Mouse (Mus musculus): Measurements from ENCODE around the gene Xk.
A peak's percentile ranks its signal among the peaks of the same experiment; 100 is the strongest.
"Not testable (repeated sequence)": the region's sequence is repeated elsewhere in the genome, so short reads cannot be mapped to it uniquely, and the experiment has no call there.

The Xk gene

GRCm38 (mm10) chrX:9327954-9328353, 55.4 kb downstream of the Xk start:
- DNase-seq: not testable (repeated sequence)

GRCm38 (mm10) chrX:9332366-9332962, 59.9 kb downstream of the Xk start:
- not testable (repeated sequence) for DNase-seq

GRCm38 (mm10) chrX:9333035-9333434, 60.5 kb downstream of the Xk start:
- peak; percentile 19 for DNase-seq

- DNase-seq: not testable (repeated sequence)
Measured at GRCm38 (mm10) chrX:9334996-9335395, 62.4 kb downstream of the Xk start.

- not testable (repeated sequence) for DNase-seq
Measured at GRCm38 (mm10) chrX:9350327-9350726, 77.8 kb downstream of the Xk start, which contains the start of gene H2al1k. Gene H2al1k (plus strand): TSS chrX:9350627.

Measured in right cerebral cortex, postnatal 4 days (tissue).